Mouse (Mus musculus) kidney, adult 2 months (tissue): ENCODE measurements at regions not wholly inside any gene's neighbourhood (a gene's known extent, or its start where the extent isn't known, plus 50 kb on each side); places are given as distances from the start of the nearest gene placed in this dataset.

Source experiments
- DNase-seq: peaks from one replicate; pipeline ENCODE4 v3.0.0; 2021
- H3K27ac ChIP-seq: fragments of 200-500 bp; 2 replicates; pipeline ENCODE4 v1.5.1; 2012; ENCODE audit warnings: low read depth, low read length, control low read depth, inconsistent platforms; ENCODE audit not compliant: insufficient read depth
- H3K27me3 ChIP-seq: fragments of 200-500 bp; replicated peaks from 2 replicates; pipeline ENCODE4 v1.6.1; 2012; ENCODE audit warnings: mild to moderate bottlenecking, moderate library complexity, low read length, inconsistent platforms; ENCODE audit not compliant: control insufficient read depth, insufficient read depth
- H3K36me3 ChIP-seq: fragments of 200-500 bp; 2 replicates; pipeline ENCODE4 v1.6.1; 2012; ENCODE audit warnings: mild to moderate bottlenecking, moderate library complexity, low read length, inconsistent platforms; ENCODE audit not compliant: control insufficient read depth, insufficient read depth
- H3K4me1 ChIP-seq: fragments of 200-500 bp; 2 replicates; pipeline ENCODE4 v1.6.1; 2011; ENCODE audit warnings: low read length; ENCODE audit not compliant: control insufficient read depth, insufficient read depth
- H3K4me3 ChIP-seq: fragments of 200-500 bp; 2 replicates; pipeline ENCODE4 v1.5.1; 2011; ENCODE audit warnings: mild to moderate bottlenecking, low read depth, low read length, control low read depth; ENCODE audit not compliant: insufficient read depth
- CTCF ChIP-seq: fragments of 200-500 bp; conservative IDR thresholded peaks from 2 replicates; pipeline ENCODE4 v1.5.1; 2011; ENCODE audit warnings: low read depth, mild to moderate bottlenecking, control low read depth, low read length, moderate library complexity, mixed read lengths; ENCODE audit not compliant: insufficient read depth, insufficient read length
- POLR2A ChIP-seq: fragments of 200-500 bp; IDR thresholded peaks from one replicate; pipeline ENCODE4 v1.6.1; 2011; ENCODE audit warnings: low read depth, low read length, control low read depth
- WGBS: fragments of 180-500 bp; shearing (Covaris S2); methylation state at CpG from one replicate; pipeline ENCODE4 v1.1.7; 2018; 5-methylcytosine and 5-hydroxymethylcytosine counted together

GRCm38 (mm10) chr15:11746754-11747153 is 160.3 kb downstream of the Npr3 start:
- TF ChIP-seq CTCF (no peak), POLR2A (no peak)
- no peak for DNase-seq
- Histone ChIP-seq H3K27me3 (no peaks in the 10 kb centered on the region; the same call in 1 of the 2 replicates), H3K4me3 (no peak overlapping the region), H3K4me1 (no peaks in the 10 kb centered on the region), H3K27ac (no peak overlapping the region), H3K36me3 (no peaks in the 10 kb centered on the region)
- WGBS: 96% methylated on average over 1 of the region's 1 CpGs

- Histone ChIP-seq H3K36me3 (no peaks in the 10 kb centered on the region), H3K27ac (no peak overlapping the region), H3K4me1 (no peaks in the 10 kb centered on the region), H3K4me3 (no peak overlapping the region), H3K27me3 (no peaks in the 10 kb centered on the region; the same call in 1 of the 2 replicates)
- TF ChIP-seq POLR2A (no peak), CTCF (no peak)
- whole genome bisulfite sequencing: 78% methylated on average over 9 of the region's 9 CpGs
- no peak for DNase-seq
Measured at GRCm38 (mm10) chr15:11745629-11746372, 161.3 kb downstream of the Npr3 start.

- no peaks in the 10 kb centered on the region for H3K4me1 ChIP-seq
- WGBS: 71% methylated on average over 5 of the region's 5 CpGs
- H3K36me3 ChIP-seq: no peaks in the 10 kb centered on the region
- TF ChIP-seq CTCF (no peak), POLR2A (no peak)
- DNase-seq: no peak
- no peak overlapping the region for H3K27ac ChIP-seq
- no peaks in the 10 kb centered on the region; the same call in 1 of the 2 replicates for H3K27me3 ChIP-seq
- no peak overlapping the region for H3K4me3 ChIP-seq
Measured at GRCm38 (mm10) chr15:11744903-11745302, 162.2 kb downstream of the Npr3 start.

- WGBS: 86% methylated on average over 2 of the region's 2 CpGs
- Histone ChIP-seq H3K27ac (no peak overlapping the region), H3K4me1 (no peaks in the 10 kb centered on the region), H3K36me3 (no peaks in the 10 kb centered on the region), H3K4me3 (no peak overlapping the region), H3K27me3 (no peaks in the 10 kb centered on the region; the same call in 1 of the 2 replicates)
- TF ChIP-seq POLR2A (no peak), CTCF (no peak)
- DNase-seq: no peak
Measured at GRCm38 (mm10) chr15:11744296-11744695, 162.8 kb downstream of the Npr3 start.

- Histone ChIP-seq H3K4me3 (no peak overlapping the region), H3K27ac (no peak overlapping the region), H3K4me1 (no peaks in the 10 kb centered on the region), H3K27me3 (no peaks in the 10 kb centered on the region; the same call in 1 of the 2 replicates), H3K36me3 (no peaks in the 10 kb centered on the region)
- DNase-seq: no peak
- WGBS: 89% methylated on average over 7 of the region's 7 CpGs
- TF ChIP-seq CTCF (no peak), POLR2A (no peak)
Measured at GRCm38 (mm10) chr15:11742820-11743219, 164.3 kb downstream of the Npr3 start.

GRCm38 (mm10) chr15:11742346-11742729 is 164.7 kb downstream of the Npr3 start:
- Histone ChIP-seq H3K4me1 (no peaks in the 10 kb centered on the region), H3K27me3 (no peaks in the 10 kb centered on the region), H3K36me3 (no peaks in the 10 kb centered on the region), H3K4me3 (no peak overlapping the region), H3K27ac (no peak overlapping the region)
- DNase-seq: no peak
- TF ChIP-seq CTCF (no peak), POLR2A (no peak)
- 53% methylated on average over 6 of the region's 6 CpGs for WGBS

- Histone ChIP-seq H3K4me1 (no peaks in the 10 kb centered on the region), H3K36me3 (no peaks in the 10 kb centered on the region), H3K27me3 (no peaks in the 10 kb centered on the region), H3K27ac (no peak overlapping the region), H3K4me3 (no peak overlapping the region)
- WGBS: 47% methylated on average over 18 of the region's 18 CpGs
- no peak for DNase-seq
- TF ChIP-seq CTCF (no peak), POLR2A (no peak)
Measured at GRCm38 (mm10) chr15:11741598-11742345, 165.3 kb downstream of the Npr3 start.
